Mouse (Mus musculus): ENCODE measurements around the gene Ate1. TPM values are rescaled to one million over a fixed set of nuclear protein-coding genes. Genes with fewer than 3 reads are reported as not detected.
"Not testable (repeated sequence)": the region's sequence is repeated elsewhere in the genome, so short reads cannot be mapped to it uniquely, and the experiment has no call there.

Ate1 gene
- polyA plus RNA-seq, 1 experiment from 2014 or later = 58.0 TPM

DNA sequence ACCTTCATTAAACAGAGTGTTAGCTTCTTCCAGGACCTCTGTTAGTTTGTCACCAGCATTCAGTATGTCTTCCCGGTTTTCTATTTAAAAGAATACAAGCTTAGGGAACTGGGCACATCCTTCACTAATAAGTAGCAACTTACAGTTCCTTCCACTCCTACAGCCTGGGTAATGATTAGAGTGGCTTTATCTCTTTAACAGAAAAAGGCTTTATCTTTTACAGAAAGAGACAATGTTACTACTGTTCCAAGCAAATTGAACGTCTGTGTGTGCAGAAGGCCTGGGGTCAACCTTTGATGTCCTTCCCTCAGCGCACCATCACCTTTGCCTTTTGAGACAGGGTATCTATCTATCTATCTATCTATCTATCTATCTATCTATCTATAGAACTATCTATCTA is 25.7 kb upstream of the Ate1 start:
- 69% methylated on average over 3 of the region's 3 CpGs for WGBS
- peaks cover 26% of the 10 kb centered on the region for H3K4me1 ChIP-seq (replicated peaks)
- peak overlapping the region; percentile 99 for H3K27ac ChIP-seq
- H3K36me3 ChIP-seq = peaks cover 47% of the 10 kb centered on the region
- no peaks in the 10 kb centered on the region for H3K27me3 ChIP-seq (ENCODE audit: insufficient read depth, poor library complexity, severe bottlenecking)
- no peak for DNase-seq (ENCODE audit: low spot score)
- H3K9me3 ChIP-seq = 0 out of 2 replicates have a peak, but pooled peaks cover 2% of the 10 kb centered on the region
- H3K4me3 ChIP-seq = peak overlapping the region; percentile 80

DNA sequence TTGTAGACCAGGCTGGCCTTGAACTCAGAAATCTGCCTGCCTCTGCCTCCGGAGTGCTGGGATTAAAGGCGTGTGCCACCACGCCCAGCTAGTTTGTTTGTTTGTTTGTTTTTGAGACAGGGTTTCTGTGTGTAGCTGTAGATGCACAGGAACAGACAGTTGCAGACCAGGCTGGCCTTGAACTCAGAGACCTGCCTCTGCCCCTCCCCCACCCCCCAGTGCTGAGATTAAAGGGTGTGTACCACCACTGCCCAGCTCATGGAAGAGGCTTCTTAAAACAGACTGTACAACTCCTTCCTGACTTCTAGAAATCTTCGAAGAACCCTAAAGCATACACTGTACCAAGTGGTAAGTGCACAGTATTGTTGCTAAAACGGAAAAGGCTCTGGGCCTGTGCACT is 25.2 kb upstream of the Ate1 start:
- H3K9me3 ChIP-seq = 0 out of 2 replicates have a peak, but pooled peaks cover 2% of the 10 kb centered on the region
- DNase-seq (ENCODE audit: low spot score) = no peak
- peak overlapping the region; percentile 80 for H3K4me3 ChIP-seq
- 93% methylated on average over 5 of the region's 5 CpGs for WGBS
- H3K27ac ChIP-seq = no peak overlapping the region
- H3K4me1 ChIP-seq (replicated peaks) = peaks cover 26% of the 10 kb centered on the region
- no peaks in the 10 kb centered on the region for H3K27me3 ChIP-seq (ENCODE audit: insufficient read depth, poor library complexity, severe bottlenecking)
- H3K36me3 ChIP-seq = peaks cover 51% of the 10 kb centered on the region

DNA sequence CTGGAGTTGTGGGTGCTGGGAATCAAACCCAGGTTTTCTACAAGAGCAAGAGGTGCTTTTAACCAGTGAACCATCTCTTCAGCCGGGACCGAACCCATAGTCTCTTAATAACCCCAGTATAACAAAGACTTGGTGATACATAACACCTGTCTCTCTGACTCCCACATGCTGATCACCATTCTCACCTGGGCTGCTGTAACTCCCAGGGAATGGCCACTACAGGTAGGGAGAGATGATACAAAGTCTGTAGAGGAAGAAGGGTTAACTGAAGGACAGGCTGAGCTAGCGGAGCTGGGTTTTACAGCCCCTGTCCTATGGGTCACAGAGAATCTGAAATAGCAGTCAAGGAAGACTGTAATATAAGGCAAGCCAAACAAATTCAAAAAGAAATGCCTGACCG is 23.0 kb upstream of the Ate1 start:
- H3K27me3 ChIP-seq (ENCODE audit: insufficient read depth, poor library complexity, severe bottlenecking) = no peaks in the 10 kb centered on the region
- no peak for DNase-seq (ENCODE audit: low spot score)
- H3K9me3 ChIP-seq = 0 out of 2 replicates have a peak, but pooled peaks cover 2% of the 10 kb centered on the region
- peaks cover 26% of the 10 kb centered on the region for H3K4me1 ChIP-seq (replicated peaks)
- peaks cover 73% of the 10 kb centered on the region for H3K36me3 ChIP-seq
- no peak overlapping the region for H3K27ac ChIP-seq
- WGBS = 97% methylated on average over 4 of the region's 4 CpGs
- H3K4me3 ChIP-seq = no peak overlapping the region

DNA sequence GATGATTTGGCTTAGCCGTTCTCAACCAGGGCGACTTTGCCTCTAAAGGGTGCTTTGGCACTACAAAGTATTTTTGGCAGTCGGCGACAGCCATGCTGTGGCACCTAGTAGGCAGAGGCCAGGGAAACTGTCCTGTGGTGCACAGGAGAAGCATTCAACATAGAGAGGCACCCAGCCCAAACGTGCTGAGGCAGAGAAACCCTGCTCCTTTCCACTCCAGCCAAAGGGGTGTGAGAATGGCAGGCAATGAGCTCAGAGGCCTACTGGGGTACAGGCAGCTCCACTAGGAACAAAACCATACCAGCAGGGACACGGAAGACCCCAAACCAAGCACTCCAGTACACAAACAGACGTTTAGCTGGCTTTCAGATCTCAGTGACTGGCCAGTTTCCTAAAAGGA is 20.0 kb upstream of the Ate1 start:
- Histone ChIP-seq H3K27ac (no peak overlapping the region), H3K4me3 (no peak overlapping the region), H3K27me3 (ENCODE audit: insufficient read depth, poor library complexity, severe bottlenecking) (no peaks in the 10 kb centered on the region), H3K36me3 (peaks cover 99% of the 10 kb centered on the region), H3K9me3 (0 out of 2 replicates have a peak, but pooled peaks cover 2% of the 10 kb centered on the region), H3K4me1 (replicated peaks) (peaks cover 8% of the 10 kb centered on the region; the same call in 1 of the 2 replicates)
- WGBS = 90% methylated on average over 7 of the region's 7 CpGs
- no peak for DNase-seq (ENCODE audit: low spot score)

DNA sequence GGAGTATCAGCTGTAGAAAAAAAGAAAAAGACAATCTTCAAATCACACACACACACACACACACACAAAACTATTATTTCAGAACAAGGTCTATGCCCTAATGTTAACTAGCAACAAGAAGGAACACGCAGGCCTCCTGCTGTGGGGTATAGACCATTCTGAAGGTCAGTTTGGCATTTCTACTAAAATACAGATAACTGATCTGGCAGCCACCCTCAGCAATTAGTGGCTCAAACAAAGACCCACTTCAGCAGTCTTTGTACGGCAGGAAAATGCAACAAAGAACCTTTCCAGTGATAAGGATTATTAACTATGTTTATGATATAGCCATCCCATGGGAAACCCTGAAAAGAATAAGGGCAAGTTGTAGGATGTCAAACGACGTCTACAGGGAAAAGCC is 16.9 kb upstream of the Ate1 start:
- Histone ChIP-seq H3K9me3 (no peaks in the 10 kb centered on the region), H3K4me3 (no peak overlapping the region), H3K27me3 (ENCODE audit: insufficient read depth, poor library complexity, severe bottlenecking) (no peaks in the 10 kb centered on the region), H3K27ac (no peak overlapping the region), H3K4me1 (replicated peaks) (no peaks in the 10 kb centered on the region), H3K36me3 (peaks cover 98% of the 10 kb centered on the region)
- no peak for DNase-seq (ENCODE audit: low spot score)
- 95% methylated on average over 4 of the region's 4 CpGs for WGBS

DNA sequence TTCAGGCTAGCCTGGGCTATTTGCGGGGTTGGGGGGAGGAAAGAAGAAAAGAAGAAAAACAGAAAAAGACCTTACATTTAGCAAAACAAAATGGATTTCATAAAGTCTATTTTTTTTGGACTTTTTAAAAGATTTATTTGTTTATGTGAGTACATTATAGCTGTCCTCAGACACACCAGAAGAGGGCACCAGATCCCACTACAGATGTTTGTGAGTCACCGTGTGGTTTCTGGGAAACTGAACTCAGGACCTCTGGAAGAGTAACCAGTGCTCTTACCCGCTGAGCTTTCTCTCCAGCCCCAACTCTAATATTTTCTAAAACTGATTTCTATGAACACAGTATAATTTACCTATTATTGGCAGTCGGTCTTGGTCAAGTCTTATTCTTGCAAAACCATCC is 15.0 kb upstream of the Ate1 start:
- WGBS = 90% methylated on average over 4 of the region's 4 CpGs
- no peaks in the 10 kb centered on the region for H3K27me3 ChIP-seq (ENCODE audit: insufficient read depth, poor library complexity, severe bottlenecking)
- no peaks in the 10 kb centered on the region for H3K4me1 ChIP-seq (replicated peaks)
- peaks cover 98% of the 10 kb centered on the region for H3K36me3 ChIP-seq
- H3K9me3 ChIP-seq = no peaks in the 10 kb centered on the region
- H3K4me3 ChIP-seq = no peak overlapping the region
- no peak overlapping the region for H3K27ac ChIP-seq
- DNase-seq (ENCODE audit: low spot score) = no peak

DNA sequence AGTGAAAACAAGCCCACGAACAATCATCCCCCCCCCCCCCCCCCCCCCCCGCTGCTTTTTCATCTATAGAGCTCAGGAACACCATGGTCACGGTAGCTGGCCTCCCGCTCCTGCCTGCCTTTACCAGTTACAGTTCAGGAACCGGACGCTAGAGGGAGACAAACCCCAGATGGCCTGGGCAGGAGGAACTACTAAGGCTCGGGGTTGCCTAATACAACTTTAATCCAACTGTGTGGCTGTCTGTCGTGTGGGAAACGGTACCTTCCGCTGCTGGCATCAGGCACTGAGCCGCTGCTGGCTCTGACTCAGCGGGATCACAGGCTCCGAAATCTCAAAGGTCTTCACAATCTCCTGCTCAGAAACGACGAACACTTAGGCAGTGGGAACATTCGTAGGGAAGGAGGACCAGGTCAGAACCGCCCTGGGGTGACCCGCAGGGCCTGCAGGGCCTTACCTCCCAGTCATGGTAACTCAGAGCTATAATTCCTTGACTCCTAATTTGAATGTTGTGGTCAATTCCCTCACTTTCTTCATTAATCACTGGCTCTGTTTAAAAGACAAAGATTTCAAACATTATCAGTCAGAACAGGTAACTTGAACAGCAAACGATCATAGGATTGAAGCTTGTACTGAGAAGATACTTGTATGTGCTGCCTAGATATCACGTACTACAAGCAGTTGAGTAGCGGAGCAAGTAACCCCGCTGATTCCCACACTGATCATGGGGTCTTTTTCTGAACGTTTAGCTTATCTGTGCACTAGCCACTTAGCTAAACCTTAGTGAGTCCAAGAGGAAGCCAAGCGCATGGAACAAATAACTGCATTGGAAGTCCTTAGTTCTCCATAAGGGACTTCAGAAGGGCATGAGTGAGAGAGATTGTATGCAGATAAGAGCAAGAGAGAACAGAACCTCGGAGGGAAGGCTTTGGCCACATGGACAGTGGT is 13.4 kb upstream of the Ate1 start:
- DNase-seq (ENCODE audit: low spot score) = peak; percentile 87
- peaks cover 96% of the 10 kb centered on the region for H3K36me3 ChIP-seq
- 53% methylated on average over 25 of the region's 25 CpGs for WGBS

DNA sequence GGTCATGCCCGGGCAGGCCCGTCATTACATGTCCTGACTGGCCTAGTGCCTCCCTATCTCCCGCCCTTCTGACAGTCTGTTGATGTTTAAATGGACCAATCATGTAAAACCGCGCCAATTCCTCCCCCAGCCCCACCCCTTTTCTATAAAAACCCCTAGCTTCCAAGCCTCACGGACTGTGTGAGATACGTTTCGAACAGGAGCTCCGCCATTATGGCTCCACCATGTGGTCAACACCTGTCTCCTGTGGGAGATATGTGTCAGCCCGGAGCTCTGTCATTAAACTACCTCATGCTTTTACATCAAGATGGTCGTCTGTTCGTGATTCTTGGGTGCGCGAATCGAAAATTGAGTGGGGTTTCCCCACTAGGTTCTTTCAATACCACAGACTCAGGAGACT is 11.0 kb upstream of the Ate1 start:
- not testable (repeated sequence) for H3K4me3 ChIP-seq; H3K27ac ChIP-seq; DNase-seq (ENCODE audit: low spot score); H3K9me3 ChIP-seq; H3K27me3 ChIP-seq (ENCODE audit: insufficient read depth, poor library complexity, severe bottlenecking); H3K4me1 ChIP-seq (replicated peaks)
- H3K36me3 ChIP-seq = peaks cover 78% of the 10 kb centered on the region
- WGBS = 96% methylated on average over 15 of the region's 15 CpGs

More for the DNA sequence above, 13.4 kb upstream of the Ate1 start:
- Histone ChIP-seq H3K4me3 (no peak overlapping the region), H3K4me1 (replicated peaks) (no peaks in the 10 kb centered on the region), H3K27me3 (ENCODE audit: insufficient read depth, poor library complexity, severe bottlenecking) (no peaks in the 10 kb centered on the region), H3K27ac (peak overlapping the region; percentile 9; the same call in 1 of the 2 replicates), H3K9me3 (no peaks in the 10 kb centered on the region)

DNA sequence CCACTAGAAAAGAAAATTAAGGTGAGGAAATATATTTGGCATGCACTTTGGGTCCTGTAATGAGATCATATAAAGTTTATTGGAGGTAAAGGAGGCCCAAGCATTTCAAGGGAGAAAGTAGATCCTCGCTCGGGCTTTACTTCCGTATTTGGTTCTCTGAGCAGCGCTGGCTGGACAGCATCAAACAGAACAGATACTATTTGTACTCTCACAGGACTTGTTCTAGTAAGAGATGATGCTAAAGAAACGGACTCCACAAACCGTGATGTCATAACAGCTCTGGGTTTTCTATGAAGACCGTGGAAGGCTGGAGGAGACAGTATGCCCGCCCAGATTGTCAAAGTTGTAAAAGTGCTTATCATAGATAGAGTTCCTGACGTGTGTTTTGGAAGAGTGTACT is 7.1 kb upstream of the Ate1 start:
- no peaks in the 10 kb centered on the region for H3K27me3 ChIP-seq (ENCODE audit: insufficient read depth, poor library complexity, severe bottlenecking)
- WGBS = 93% methylated on average over 9 of the region's 9 CpGs
- no peak for DNase-seq (ENCODE audit: low spot score)

DNA sequence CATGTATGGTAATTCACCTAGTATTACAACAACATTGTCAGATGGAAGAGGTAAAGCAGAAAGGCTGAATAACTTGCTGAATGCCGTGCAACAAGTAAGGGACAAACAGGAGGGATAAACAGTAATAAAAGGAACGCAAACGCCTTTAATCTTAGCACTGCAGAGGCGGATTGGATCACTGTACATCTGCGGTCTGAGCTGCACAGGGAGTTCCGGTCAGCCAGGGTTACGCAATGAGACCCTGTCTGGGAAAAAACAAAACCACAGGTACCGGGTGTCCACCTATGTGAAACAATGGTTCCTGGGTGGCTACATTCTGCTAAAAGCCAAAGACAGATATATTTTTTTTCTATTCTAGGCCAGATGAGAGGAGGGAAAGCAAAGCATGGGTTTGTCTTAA is 3.3 kb upstream of the Ate1 start:
- Histone ChIP-seq H3K27ac (no peak overlapping the region), H3K4me1 (replicated peaks) (peaks cover 17% of the 10 kb centered on the region), H3K9me3 (no peaks in the 10 kb centered on the region), H3K36me3 (peaks cover 5% of the 10 kb centered on the region; the same call in 1 of the 2 replicates), H3K27me3 (ENCODE audit: insufficient read depth, poor library complexity, severe bottlenecking) (no peaks in the 10 kb centered on the region), H3K4me3 (no peak overlapping the region)
- DNase-seq (ENCODE audit: low spot score) = no peak
- 93% methylated on average over 8 of the region's 8 CpGs for WGBS

More for the DNA sequence above, 7.1 kb upstream of the Ate1 start:
- no peaks in the 10 kb centered on the region for H3K4me1 ChIP-seq (replicated peaks)
- peaks cover 41% of the 10 kb centered on the region for H3K36me3 ChIP-seq
- H3K4me3 ChIP-seq = no peak overlapping the region
- no peaks in the 10 kb centered on the region for H3K9me3 ChIP-seq
- H3K27ac ChIP-seq = no peak overlapping the region

DNA sequence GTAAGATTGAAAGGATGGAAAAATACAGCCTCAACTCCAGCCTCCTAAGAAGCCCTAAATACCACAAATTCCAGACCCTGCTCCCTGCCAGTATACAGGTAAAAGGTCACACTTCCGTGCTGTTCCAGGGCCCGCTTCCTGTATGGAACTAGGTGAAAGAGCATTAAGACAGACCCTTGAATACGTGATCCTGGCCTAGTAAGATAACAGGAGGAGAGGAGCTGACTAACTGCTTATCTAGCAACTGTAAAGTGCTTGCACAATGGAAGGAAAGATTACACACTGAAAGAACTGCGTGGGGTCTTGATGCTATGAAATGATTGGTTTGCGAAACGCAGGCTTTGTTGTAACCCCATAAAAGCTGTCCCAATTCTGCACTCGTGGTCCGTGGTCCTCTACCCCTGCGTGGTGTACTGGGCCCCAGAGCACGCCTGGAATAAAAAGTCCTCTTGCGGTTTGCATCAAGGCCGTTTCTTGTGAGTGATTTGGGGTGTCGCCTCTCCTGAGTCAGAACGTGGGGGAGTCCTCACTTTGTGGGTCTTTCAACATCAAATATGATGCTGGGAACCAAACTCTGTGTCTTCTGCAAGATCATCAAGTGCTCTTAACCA is 748 bp upstream of the Ate1 start:
- H3K27me3 ChIP-seq (ENCODE audit: insufficient read depth, poor library complexity, severe bottlenecking) = no peaks in the 10 kb centered on the region
- peaks cover 32% of the 10 kb centered on the region for H3K4me1 ChIP-seq (replicated peaks)
- H3K36me3 ChIP-seq = no peaks in the 10 kb centered on the region
- 91% methylated on average over 14 of the region's 14 CpGs for WGBS
- H3K27ac ChIP-seq = 0 out of 2 replicates have a peak overlapping the region, but pooled peaks have one; percentile 99
- 0 out of 2 replicates have a peak overlapping the region, but pooled peaks have one; percentile 79 for H3K4me3 ChIP-seq
- no peaks in the 10 kb centered on the region for H3K9me3 ChIP-seq
- DNase-seq (ENCODE audit: low spot score) = peak; percentile 12

DNA sequence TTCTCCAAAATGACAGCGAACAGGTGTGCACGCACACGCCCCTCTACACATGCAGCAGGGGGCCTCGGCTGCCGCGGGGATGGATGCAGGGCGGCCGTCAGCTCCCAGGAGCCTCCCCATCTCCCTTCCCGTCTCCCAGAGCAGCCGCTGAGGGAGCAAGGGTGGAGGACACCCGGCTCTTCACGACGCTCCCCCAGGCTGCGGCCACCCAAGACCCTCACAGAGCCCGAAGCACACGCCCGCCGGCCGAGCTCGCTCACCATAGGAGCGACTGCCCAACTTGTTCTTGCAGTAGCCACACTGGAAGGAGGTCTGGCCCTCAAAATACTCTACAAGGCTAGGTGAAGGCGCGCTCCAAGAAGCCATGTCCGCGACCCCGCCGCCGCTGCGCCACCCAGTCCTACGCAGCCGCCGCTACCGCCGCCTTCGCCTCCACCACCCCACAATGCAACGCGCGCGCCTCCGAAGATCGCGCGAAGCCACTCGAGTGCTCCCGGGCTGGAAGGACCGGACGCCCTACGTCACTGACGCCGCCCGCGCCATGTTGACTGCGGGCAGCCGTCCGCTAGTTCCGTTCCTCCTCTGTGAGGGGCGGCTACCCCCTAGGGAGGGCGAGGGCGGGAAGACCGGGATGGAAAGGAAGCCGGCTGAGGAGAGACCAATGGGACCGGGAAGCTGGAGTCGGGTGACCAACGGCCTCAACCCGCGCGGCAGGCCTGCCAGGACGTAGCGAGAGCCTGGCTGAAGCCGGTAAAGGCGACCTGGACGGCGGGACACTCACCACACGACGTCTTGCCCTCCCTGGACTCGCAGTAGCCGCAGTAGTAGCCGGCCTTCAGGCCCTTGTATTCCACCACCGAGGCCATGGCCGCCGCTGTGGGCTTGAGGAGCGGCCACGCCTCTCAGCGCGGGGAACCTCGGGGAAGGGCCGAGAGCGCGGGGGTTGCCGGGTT is 797 bp downstream of the Ate1 start:
- peak overlapping the region; percentile 79 for H3K4me3 ChIP-seq
- no peaks in the 10 kb centered on the region for H3K27me3 ChIP-seq (ENCODE audit: insufficient read depth, poor library complexity, severe bottlenecking)
- H3K9me3 ChIP-seq = no peaks in the 10 kb centered on the region
- peaks cover 10% of the 10 kb centered on the region for H3K36me3 ChIP-seq
- H3K4me1 ChIP-seq (replicated peaks) = peaks cover 32% of the 10 kb centered on the region
- under 1% methylated on average over 90 of the region's 90 CpGs for WGBS
- DNase-seq (ENCODE audit: low spot score) = peak; percentile 98
- peak overlapping the region; percentile 99 for H3K27ac ChIP-seq

Measured in hindbrain, embryonic 10.5 days (tissue).